Mouse (Mus musculus) T-helper 2 cell (primary cell): ENCODE measurements at regions not wholly inside any gene's neighbourhood (a gene's known extent, or its start where the extent isn't known, plus 50 kb on each side); places are given as distances from the start of the nearest gene placed in this dataset.

Experiments used
- in situ Hi-C: fragments of 300-600 bp; cut with MboI, MseI; formaldehyde crosslinking; loops from one replicate; pipeline ENCODE4 v1.15.1; 2025; ENCODE audit warnings: high pct_unique_total_duplicates

DNA sequence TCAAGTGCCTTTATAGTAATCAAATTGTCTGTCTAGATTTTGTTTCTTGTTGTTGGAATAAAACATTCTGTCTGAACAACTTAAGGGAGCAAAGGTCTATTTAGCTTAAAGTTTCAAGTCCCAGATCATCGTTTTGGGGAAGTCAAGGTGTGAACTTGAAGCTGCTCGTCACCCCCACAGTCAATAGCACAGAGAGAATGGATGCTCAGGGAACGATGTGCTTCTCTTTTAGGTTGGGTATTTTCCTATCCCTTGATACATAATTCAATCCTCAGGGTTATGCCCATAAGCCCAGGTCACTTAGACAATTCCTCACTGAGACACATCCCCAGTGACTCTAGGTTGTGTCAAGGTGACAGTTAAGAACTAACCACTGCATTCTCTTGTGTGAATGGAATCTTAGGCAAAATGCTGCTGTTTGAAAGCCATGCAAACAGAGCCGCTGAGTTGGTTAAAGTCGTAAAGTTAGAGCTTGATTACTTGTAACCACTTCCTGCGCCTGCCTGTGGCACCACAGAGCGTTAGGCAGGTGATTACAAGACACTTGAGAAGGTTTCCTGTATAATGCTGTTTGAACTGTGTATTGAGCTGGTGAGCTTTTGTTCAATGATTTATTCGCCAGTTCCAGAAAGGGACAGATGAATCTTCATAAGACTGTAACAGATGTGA, 170.2 kb downstream of the Btg1 start:
- in situ Hi-C loops, result no loop called here

DNA sequence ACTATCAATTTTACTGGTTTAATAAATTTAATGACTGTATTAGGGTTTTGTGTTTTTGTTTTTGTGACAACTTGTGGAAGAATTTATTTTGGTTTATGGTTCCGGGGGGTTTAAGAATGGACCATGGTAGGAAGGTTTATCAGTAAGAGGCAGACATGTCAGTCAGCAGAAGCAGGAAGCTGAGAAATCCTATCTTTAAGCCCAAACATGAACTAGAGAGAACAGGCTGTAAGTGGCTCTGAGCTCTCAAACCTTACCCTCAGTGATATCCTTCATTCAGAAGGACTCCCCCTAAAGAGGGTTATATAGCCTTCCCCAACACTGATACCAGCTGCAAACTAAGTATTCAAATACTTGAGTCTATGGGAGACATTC, 170.8 kb downstream of the Btg1 start:
- in situ Hi-C loops, result no loop called here

DNA sequence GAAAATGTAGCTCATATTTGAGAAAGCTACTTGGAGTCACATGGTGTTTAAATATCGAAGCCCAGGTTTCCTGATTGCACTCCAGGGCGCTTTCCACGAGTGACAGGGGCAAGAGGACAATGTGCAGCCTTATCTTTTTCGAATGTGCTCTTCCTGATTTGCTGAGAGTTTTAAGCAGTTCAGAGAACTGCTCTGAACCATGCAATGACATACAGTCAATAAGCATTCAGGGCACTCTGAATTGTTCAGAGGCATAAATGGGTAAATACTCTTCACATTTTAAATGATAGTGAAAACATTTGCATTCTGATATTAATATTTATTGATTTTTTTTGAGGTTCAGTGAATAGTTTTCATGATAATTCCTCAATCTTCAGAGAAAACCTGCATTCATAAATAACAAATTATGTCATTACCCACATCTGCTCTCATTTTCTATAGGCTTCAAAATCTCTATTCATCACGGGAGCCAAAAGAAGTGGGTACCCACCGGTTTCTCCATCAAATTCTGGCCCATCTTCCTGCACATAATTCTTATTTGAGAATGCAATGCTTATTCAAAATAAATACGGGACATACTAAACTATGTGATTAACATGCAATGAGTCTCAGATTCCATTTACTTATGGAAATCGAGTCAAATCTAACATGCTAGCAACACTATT, 171.7 kb downstream of the Btg1 start:
- in situ Hi-C loops, result no loop called here

DNA sequence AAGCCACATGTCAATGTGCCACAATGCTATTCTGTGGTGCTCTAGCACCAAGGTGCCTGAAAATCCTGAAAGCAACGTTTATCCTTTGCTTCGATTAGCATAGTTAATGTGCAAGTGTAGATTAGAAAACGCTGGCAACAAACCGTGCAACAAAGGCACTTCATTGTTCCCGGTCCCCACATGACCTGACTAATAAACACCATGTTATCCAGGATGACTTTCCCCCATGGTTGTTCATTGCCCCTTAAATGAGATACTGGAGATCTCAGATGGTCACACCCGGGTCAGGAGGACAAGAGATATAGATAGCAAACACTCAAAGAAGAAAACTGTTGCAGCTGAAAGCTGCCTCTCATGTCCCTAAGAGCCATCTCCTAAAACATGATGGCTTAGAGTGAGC, 180.3 kb downstream of the Btg1 start:
- in situ Hi-C loops, result no loop called here

DNA sequence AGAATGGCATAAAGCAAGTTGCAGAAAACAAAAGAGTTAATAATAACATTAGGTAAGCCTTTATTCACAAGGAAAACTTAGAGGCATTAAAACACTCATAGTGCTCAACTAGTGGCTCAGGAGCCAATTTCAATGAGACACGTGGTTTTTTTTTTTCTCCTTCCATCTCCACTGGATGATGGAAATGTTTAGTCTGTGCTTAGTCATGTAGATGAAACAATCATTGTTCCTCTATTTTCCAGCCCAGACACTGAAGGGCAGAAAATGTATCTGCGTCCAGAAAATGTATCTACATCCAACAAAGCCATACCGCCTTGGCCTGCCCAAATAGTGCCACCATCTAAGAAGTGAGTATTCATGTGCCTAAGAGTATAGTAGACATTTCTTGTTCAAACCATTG, 184.0 kb downstream of the Btg1 start:
- in situ Hi-C loops, result no loop called here

DNA sequence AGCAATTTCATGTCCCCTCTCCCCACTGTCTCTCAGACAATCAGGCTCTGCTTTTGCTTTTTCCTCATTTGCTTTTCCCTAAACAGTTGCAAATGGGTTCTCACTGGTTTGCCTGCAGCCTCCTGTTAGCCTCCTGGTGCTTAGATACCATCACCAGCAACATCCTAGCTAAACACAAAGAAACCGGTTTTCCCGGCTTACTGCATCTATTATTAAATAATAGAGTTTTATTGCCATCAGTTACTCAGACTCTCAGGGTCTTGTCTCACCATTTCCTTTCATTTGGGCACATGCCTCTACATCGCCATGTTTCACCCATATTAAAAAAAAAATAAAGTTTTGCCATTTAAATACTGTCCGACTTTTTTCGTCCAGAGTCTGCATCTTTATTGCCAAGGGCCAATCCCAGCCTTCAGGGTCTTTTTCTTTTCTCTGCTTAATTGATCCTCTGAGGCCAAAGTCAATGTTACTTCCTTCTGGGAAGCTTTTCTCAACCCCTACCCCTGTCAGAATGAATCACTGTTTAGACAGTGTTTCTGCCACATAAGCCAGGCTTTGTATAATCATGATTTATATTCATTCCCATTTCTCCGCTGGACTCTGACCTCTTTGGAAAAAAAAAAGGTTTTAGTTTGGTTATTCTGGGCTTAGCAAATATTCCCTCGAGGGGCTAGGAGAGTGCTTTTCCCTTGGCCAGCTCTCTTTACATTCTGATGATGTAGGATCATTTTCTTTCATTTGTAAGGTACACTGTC, 187.4 kb downstream of the Btg1 start:
- in situ Hi-C loops, result no loop called here

DNA sequence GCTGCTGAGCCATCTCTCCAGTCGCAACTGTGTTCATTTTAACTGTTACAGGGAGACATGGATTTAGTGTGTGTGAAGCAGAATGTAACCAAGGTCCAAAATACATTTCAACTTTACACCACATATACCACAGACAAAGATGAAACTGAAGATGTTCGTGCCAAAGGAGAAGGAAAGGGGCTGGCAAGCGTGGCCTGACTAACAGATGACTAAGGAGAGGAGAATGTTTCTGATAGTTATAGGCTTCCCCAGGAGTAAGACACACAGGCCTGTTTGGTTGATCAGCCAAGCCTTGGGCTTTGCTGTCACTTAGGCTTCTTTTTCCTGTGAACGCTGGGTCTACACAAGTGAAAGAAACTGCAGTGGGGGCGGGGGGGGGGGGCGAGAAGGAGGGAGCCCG, 189.8 kb downstream of the Btg1 start:
- in situ Hi-C loops, result no loop called here

DNA sequence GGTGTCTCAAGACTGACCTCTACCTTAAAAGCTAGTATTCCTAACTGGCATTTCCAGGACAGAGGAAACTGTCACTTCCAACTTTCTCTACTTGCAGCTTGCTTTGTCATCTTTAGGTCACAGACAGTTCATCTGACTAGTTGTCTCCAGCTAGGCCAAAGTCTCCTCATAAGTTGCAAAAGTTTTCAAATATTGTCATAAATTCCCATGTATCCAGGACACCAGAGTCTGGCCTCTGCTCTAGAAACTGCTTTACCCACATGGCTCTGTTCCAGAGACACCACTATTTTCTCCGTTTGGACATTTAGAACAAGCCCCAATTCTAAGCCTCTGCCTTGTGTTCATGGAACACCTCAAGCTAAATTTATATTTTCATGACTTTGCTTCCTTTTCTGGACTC, 205.0 kb downstream of the Btg1 start:
- in situ Hi-C loops, result loop anchor here (10.0 kb wide), 1 partner anchor 1643 kb away; no protein-coding TSS in a partner anchor

DNA sequence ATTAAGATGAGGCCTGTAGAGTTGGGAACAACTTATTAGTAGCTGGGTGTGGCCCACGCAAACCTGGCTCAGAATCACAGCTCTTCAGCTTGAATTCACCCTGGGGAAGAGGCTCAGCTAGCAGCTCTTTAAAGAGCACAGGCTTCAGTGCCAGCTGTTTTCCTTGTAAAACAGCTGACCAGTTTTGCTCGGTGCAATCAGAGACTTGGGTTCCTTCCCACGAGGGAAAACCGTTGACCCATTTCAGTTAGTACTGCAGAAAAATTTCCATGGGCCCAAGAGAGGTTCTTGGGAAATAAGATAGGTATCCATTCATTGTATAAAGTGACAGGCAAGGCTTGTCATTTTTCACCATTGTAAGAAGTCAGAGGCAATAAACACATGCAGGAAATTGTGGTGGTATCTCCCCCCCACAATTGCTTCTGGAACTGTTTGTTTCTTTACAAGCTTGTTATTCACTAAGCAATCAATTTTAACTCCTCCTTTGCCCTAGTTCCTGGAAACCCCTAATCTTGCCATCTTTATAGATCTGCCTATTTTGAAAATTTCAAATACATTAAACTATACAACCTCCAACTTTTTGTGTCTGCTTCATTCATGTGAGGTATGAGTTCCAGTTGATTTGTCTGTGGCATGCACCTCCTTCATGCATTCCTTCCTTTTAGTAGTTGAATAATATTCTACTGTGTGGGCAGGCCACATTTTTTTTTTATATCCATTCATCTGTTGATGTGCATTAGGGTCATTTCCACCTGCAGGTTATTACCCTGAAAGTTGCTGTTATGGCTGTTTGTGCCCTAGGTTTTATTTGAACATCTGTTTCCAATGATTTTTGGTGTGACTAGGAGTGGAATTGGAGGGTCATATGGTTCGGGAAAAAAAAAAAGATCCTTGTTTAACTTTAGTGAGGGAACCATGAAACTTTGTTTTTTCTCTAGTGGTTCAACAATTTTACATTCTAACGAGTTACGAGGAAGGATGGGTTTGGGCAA, 205.8 kb downstream of the Btg1 start:
- in situ Hi-C loops, result loop anchor here (10.0 kb wide), 1 partner anchor 1642 kb away; no protein-coding TSS in a partner anchor

DNA sequence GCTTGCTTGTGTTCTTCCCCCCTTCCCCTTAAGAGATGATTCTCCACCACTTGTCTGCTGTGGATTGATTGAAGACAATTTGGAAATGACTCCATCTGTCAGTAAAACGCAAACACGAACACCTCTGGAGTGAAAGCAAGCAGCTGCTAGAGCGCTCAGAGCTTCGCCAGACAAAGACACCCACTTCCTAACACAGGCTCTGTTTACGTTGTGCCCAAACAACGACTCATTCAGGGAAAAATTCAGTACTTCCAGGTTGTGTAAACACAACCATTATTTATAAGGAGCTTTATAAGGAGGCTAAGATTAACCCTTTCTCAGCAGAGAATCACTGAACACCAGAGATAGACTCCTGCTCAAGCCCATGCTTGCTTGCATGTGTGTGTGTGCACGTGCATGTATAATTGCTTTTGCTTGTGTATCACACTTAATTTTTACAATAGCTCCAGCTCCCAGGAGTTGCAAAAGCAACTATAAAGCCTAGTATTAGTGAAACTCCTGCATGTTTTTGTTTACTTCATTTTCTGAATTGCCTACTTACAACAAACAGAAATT, 209.5 kb downstream of the Btg1 start:
- in situ Hi-C loops, result loop anchor here (10.0 kb wide), 1 partner anchor 1638 kb away; no protein-coding TSS in a partner anchor

DNA sequence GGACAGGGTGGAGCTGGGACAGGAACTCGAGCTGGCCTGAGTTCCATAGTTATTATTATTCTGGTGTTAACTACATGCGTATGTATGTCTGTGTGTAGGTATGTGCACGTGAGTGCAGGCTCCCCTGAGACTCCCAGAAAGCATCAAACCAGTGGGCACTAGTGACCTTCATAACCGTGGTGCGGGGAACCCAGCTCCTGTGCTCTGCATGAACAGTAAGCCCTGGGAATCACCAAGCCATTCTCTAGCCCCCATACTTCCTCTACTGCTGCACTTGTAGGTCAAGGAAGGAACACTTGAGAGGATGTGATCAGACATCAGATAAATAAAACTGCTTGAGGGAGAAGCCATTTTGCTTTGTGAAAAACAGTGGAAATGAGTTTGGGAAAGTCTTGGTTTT, 211.2 kb downstream of the Btg1 start:
- in situ Hi-C loops, result loop anchor here (10.0 kb wide), 1 partner anchor 1637 kb away; no protein-coding TSS in a partner anchor

DNA sequence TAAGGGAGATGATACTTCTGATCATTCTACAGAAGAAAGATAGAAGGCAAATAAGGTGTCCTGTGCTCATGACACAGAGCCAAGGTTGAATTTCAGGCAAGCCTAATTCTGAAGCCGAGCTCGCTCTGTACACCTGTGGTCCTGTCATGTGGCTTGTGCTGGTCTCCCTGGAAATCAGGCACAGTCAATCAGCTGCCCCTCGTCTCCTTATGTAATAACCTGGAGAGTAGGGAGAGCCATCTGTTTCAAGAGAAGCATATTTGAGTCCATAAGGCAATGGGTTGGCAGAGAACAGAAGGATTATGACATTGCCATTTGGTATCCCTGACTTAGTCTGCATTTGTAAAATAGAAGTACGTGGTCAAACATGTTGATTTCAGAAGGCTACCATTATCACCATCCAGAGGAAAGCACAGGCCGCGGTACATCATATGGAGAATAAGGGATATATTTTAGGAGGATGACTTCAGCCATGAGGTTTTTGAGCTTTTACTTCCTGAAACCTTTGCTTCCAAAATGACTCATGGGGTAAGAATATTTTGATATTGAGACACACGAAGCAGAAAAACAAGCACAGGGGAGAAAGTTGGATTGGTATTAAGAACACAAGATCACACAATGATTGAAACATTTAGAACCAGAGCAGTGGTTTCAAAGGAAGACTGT, 211.9 kb downstream of the Btg1 start:
- in situ Hi-C loops, result loop anchor here (10.0 kb wide), 1 partner anchor 1636 kb away; no protein-coding TSS in a partner anchor

DNA sequence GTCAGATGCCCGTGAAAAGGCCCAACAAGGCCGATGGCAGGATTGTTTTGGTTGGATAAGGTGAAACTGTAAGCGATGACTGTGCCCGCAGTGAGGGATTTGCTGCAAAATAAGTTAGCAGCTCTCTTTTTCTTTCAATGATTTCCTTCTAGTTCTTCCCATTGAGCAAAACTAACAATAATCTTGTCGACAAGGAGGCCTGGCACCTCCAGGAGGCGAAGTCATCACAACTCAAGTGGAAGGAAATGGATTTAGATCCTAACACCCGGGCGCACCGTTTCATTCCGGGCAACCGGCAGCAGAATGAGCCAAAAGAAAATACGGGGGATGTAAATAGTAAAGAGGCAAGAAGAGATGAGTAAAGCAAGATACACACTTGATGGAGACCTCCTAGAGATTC, 214.3 kb downstream of the Btg1 start:
- in situ Hi-C loops, result no loop called here

DNA sequence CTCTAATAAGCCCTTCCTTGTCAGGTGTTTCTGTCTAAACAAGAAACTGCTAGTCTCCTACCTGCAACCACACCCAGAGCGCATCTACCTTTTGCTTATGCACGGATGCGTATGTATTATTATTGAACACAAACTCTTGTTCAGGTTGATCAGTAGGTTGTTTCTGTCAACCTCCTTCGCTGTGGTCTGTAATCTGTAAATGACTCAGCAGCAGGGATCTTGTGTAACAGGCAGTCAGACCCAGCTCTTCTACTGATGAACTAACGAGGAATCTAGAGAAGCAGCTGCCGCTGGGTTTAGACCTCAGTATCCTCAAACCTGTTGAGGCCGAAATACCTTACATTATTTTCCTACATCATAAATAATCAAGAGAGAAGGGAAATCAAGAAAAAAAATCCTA, 220.4 kb downstream of the Btg1 start:
- in situ Hi-C loops, result no loop called here

DNA sequence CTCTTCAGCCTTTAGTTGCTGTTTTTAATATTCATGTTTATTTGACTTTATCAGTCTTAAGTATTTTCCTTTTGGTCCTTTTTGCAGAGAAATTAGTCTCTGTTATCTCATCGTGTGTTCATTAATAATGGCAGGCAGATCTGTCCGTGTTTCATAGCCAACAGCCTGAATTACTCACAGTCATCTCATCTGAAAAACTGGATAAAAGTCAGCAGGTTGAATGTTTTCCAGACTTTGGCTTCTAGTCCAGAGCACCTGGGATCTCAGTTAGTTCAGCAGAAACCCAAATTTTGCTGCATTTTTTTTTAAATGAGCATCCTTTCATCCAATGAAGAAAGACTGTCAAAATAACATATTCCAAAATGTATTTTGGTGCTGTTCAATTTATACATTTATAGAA, 224.3 kb downstream of the Btg1 start:
- in situ Hi-C loops, result no loop called here

DNA sequence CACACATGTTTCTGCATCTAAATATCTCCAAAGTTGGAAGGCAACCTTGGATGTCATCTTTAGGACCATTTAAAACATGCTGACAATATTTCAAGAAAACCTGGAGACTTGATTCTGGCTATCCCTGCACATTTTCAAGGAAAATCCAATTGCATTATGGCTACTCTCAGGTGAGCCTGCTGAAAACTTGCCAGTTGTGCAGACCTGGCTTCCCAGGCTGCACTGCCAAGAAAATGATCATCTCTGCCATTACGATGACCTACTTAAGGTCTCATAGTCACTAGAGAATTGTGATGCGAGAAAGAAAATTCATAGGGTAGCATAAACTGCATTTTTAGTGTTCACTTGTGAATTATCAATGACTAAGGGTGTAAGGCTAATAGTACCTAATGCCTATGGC, 225.2 kb downstream of the Btg1 start:
- in situ Hi-C loops, result no loop called here

DNA sequence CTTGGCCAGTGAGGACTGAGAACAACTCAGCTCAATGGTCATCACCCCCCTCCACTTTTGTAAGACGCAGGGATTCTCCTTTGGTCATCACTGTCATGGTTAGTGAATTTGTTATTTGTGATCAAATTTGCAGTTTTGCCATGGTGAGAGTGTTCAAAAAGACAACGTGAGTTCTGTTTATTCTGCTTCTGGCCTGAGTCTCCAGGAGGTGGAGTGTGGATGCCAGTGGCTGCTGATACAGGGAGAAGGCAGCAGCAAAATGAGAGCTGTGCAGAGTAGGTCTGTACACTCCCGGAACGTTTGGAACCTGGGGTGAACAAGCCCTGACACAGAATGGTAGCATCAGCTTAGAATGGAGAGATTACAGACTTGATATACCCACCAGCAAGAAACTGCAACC, 229.1 kb downstream of the Btg1 start:
- in situ Hi-C loops, result no loop called here

DNA sequence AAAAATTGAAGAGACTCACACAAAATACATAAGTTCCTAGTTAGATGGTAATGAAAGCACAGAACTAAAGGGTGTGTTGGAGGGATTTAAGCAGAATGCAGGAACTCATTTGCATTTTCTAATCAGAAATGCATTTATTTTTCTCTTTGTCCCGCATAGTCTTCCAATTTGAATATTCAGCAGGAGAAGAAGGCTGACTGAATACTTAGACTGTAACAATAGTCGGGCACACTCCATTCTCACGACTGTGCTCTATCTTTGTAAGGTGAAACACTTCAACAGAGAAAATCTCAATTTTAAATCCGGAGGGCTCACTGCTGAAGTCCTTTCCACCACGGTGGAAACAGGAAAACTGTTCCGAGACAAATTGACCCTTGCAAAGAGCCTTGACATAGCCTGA, 230.2 kb downstream of the Btg1 start:
- in situ Hi-C loops, result no loop called here

DNA sequence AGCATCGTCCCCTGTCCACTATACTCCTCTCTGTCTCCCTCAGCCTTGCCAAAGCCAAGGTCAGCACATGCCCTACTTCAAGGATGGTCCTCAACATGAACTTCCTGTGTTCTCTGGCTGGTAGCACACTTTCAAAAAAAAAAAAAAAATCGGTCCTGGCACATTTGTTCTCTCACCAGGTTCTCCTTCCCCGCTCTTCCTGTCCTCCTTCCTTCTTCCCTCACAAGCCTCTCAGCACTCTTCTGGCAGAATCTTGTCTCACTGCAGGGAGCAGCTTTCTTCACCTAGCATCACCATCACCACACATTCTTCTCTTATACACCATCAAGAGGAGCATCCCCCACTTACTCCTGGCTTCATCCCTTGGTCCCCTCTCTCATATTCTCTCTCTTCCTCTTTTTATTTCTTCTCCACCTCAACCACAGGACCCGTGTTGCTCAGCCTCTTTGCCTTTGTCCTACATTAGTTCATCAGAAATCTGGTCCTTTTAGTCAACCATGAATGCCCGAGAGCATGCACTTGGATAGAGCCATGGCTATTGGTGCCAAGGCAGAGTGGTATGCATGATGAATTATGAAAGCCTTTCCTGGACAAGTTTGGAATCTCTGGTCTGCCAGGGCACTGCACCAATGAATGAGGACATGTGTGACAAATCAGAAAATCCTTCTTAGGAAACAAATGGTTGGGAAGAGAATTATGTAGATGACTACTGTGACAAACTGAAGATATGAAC, 230.8 kb downstream of the Btg1 start:
- in situ Hi-C loops, result no loop called here

DNA sequence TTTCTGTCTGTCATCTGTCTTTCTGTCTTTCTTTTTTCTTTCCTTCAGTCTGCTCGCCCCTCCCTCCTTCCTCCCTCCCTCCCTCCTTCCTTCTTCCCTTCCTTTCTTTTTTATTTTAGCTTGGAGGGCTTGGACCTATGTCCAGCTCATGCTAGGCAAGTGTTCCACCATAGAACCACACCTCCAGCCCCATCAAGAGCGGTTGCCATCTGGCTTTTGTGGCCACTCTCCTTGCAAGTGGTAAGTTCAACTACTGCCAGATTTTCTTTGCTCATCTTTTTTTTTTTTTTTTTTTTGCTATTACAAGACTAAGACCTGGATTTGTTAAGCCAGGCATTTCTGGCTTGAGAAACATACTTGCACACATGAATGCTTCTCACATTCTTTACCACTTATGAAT, 231.7 kb downstream of the Btg1 start:
- in situ Hi-C loops, result no loop called here
